Mouse (Mus musculus): ENCODE data around the gene Zbtb4. TPM values are rescaled to one million over a fixed set of nuclear protein-coding genes. Genes with fewer than 3 reads are reported as not detected.

The Zbtb4 gene
- polyA plus RNA-seq, 1 experiment: not detected

DNA sequence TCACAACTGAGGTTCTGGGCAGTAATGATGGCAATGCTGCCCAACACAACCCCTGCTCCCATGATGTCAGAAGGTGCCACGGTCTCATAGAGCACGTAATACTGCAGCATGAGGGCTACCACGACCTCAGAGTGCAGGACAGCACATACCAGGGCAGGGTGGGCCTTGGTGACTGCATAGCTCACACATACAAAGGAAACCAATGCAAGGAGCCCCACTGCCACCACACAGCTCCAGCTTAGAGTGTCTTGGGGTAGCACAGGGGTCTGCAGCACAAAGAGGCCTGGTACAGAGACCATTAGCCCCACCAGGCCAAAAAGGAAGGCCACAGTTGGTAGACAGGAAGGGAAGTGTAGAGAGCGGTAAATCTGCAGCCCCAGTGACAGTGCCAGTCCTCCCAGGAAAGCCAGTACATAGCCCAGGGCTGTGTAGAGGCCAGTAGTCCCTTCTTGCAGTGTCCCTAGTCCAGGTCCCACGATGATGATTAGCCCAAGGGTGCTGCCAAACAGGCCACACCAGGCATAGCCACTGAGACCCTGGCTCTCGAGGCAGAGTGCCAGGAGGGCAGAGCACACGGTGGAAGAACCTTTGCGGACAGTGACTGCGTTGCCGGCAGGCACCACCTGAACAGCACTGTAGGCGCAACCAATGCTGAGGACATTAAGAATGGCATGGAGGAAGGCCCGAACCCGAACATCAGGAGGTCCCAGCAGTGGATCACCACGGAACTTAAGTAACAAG is 5.4 kb upstream of the Zbtb4 start:
- TF ChIP-seq CTCF (IDR thresholded peaks at IDR 0.05; ENCODE audit: insufficient read depth, low read depth, low read length) (no peak), POLR2A (IDR thresholded peaks at IDR 0.05; ENCODE audit: insufficient read depth, low read depth, low read length) (no peak)
- peak overlapping the region; percentile 96 for H3K27ac ChIP-seq (ENCODE audit: insufficient read depth, low read depth, low read length)
- 82% methylated on average over 14 of the region's 14 CpGs for WGBS
- peaks cover 17% of the 10 kb centered on the region for H3K4me1 ChIP-seq (ENCODE audit: control insufficient read depth, insufficient read depth, low read length)
- H3K4me3 ChIP-seq (ENCODE audit: insufficient read depth, low read depth, low read length): no peak overlapping the region

- Histone ChIP-seq H3K4me1 (ENCODE audit: control insufficient read depth, insufficient read depth, low read length) (peaks cover 17% of the 10 kb centered on the region), H3K27ac (ENCODE audit: insufficient read depth, low read depth, low read length) (no peak overlapping the region), H3K4me3 (ENCODE audit: insufficient read depth, low read depth, low read length) (no peak overlapping the region)
- 95% methylated on average over 7 of the region's 7 CpGs for WGBS
- TF ChIP-seq CTCF (IDR thresholded peaks at IDR 0.05; ENCODE audit: insufficient read depth, low read depth, low read length): no peak
- no peak for TF ChIP-seq POLR2A (IDR thresholded peaks at IDR 0.05; ENCODE audit: insufficient read depth, low read depth, low read length)
Measured at GRCm38 (mm10) chr11:69760901-69761200, 4.9 kb upstream of the Zbtb4 start.

DNA sequence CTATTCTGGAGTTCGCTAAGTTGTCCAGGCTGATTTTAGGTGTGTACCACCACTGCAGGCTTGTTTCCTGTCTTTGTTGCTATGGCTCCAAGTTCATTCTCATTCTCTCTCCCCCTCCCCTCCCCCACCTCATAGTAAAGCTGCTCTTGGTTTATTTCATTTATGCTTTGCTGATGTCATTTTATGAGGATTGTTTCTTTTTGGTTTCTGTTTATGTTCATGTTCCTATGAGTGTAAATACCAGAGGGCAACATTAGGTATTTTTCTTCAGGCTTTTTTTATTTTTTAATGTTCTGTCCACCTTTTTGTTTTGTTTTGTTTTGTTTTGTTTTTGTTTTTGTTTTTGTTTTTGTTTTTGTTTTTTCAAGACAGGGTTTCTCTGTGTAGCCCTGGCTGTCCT is 3.8 kb upstream of the Zbtb4 start, which contains the start of gene Slc35g3:
Slc35g3 (minus strand) TSS at position 101 of the 400 bp plus-strand sequence.
- TF ChIP-seq POLR2A (IDR thresholded peaks at IDR 0.05; ENCODE audit: insufficient read depth, low read depth, low read length) (no peak), CTCF (IDR thresholded peaks at IDR 0.05; ENCODE audit: insufficient read depth, low read depth, low read length) (no peak)
- Histone ChIP-seq H3K4me1 (ENCODE audit: control insufficient read depth, insufficient read depth, low read length) (peaks cover 18% of the 10 kb centered on the region), H3K4me3 (ENCODE audit: insufficient read depth, low read depth, low read length) (no peak within 1 kb of the TSS), H3K27ac (ENCODE audit: insufficient read depth, low read depth, low read length) (no peak within 1 kb of the TSS)
- WGBS: 81% methylated on average over 1 of the region's 1 CpGs

DNA sequence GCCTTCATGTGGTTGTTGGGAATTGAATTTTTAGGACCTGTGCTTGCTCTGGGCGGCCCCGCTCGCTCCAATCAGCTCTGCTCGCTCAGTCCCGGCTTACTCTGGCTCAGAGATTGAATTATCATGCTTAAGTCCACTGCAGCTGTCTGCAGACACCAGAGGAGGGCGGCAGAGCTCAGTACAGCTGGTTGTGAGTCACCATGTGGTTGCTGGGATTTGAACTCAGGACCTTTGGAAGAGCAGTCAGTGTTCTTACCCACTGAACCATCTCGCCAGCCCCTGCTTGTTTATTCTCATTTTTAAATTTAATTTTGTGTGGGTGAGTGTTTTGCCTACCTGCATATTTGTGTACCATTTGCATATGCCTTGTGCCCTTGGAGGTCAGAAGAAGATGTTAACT is 2.2 kb upstream of the Zbtb4 start:
- WGBS: 76% methylated on average over 7 of the region's 7 CpGs

DNA sequence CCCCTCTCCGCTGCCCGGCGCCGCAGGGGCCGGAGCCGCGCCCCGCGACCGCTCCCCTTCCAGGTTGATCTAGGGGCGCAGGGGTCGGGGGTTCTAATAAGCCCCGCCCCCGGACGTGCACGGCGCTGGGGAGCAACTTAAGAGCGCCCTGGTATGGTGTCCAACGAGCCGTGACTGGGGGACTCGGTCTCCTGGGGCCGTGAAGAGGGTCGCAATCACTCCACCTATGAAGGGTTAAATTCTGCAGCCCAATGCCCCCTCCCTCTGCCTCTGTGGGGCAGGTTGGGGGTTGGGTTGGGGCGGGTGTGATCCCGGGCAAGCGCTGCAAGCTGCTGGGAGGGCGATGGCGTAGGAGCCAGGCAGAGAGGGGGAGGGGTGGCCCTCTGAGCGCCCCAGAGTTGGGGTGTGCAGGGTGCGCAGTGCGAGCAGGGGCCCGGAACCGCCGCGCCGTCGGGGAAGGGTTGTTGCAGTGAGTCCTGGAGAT is 456 bp downstream of the Zbtb4 start:
- Histone ChIP-seq H3K4me1 (ENCODE audit: control insufficient read depth, insufficient read depth, low read length) (peaks cover 23% of the 10 kb centered on the region), H3K27ac (ENCODE audit: insufficient read depth, low read depth, low read length) (peak overlapping the region; percentile 96), H3K4me3 (ENCODE audit: insufficient read depth, low read depth, low read length) (peak overlapping the region; percentile 99)
- TF ChIP-seq CTCF (IDR thresholded peaks at IDR 0.05; ENCODE audit: insufficient read depth, low read depth, low read length) (no peak), POLR2A (IDR thresholded peaks at IDR 0.05; ENCODE audit: insufficient read depth, low read depth, low read length) (0 out of 2 replicates have a peak, but pooled peaks have one; percentile 24)
- under 1% methylated on average over 36 of the region's 37 CpGs for WGBS

More for the DNA sequence above, 2.2 kb upstream of the Zbtb4 start:
- H3K4me1 ChIP-seq (ENCODE audit: control insufficient read depth, insufficient read depth, low read length): peaks cover 32% of the 10 kb centered on the region
- H3K27ac ChIP-seq (ENCODE audit: insufficient read depth, low read depth, low read length): no peak overlapping the region
- no peak for TF ChIP-seq POLR2A (IDR thresholded peaks at IDR 0.05; ENCODE audit: insufficient read depth, low read depth, low read length)
- TF ChIP-seq CTCF (IDR thresholded peaks at IDR 0.05; ENCODE audit: insufficient read depth, low read depth, low read length): no peak
- no peak overlapping the region for H3K4me3 ChIP-seq (ENCODE audit: insufficient read depth, low read depth, low read length)

DNA sequence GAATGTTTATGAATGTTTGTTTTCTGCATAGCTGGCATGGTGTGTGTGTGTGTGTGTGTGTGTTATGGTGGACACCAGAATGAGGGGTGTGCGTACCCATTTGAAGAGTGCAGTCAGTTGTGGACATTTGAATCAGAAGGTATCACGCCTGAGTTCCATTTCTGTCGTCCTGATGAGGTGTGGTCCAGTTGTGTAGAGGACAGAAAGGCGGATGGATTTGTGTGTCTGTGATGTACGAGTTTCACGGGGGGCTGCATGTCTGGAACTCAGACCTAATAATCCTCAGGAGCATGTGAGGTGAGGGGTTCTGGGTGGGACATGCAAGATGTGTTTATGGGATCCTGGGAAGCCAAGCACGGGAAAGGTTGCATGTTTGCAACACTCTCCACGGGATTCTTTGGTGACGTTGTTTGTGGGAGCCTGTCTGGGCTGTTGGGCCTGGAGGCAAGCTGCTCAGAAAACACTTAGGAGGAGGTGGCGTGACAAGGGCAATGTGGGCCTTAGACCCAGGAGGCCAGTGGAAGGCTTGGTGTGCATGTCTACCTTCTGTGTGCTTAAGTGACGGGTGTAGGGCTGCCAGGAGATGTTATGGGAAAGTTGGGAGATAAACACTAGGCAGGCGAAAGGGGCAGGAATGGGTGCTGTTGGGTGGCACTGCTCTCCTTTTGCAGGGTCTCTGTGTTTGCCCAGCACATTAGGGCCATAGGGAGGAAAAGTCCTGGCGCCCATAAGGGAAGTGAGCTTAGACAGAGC is 1.3 kb downstream of the Zbtb4 start:
- Histone ChIP-seq H3K4me3 (ENCODE audit: insufficient read depth, low read depth, low read length) (peak overlapping the region; percentile 99), H3K27ac (ENCODE audit: insufficient read depth, low read depth, low read length) (peak overlapping the region; percentile 63), H3K4me1 (ENCODE audit: control insufficient read depth, insufficient read depth, low read length) (peaks cover 23% of the 10 kb centered on the region)
- WGBS: 47% methylated on average over 13 of the region's 13 CpGs
- no peak for TF ChIP-seq CTCF (IDR thresholded peaks at IDR 0.05; ENCODE audit: insufficient read depth, low read depth, low read length)
- TF ChIP-seq POLR2A (IDR thresholded peaks at IDR 0.05; ENCODE audit: insufficient read depth, low read depth, low read length): no peak

DNA sequence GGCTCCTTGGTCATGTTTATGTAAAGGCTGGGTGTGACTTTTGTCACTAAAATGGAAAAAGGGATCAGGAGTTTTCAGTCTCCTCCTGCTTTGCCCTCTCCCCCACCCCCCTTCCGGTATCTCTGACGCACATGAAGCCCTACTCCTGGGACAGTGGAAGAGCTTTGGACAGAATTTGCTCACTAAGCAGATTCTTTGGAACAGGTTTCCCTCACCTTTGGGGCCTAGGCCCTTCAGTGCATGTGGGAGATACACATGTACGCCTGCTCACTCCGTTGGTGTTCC is 1.9 kb downstream of the Zbtb4 start:
- H3K4me3 ChIP-seq (ENCODE audit: insufficient read depth, low read depth, low read length): peak overlapping the region; percentile 99; the same call in 1 of the 2 replicates
- no peak overlapping the region for H3K27ac ChIP-seq (ENCODE audit: insufficient read depth, low read depth, low read length)
- TF ChIP-seq CTCF (IDR thresholded peaks at IDR 0.05; ENCODE audit: insufficient read depth, low read depth, low read length): no peak
- no peak for TF ChIP-seq POLR2A (IDR thresholded peaks at IDR 0.05; ENCODE audit: insufficient read depth, low read depth, low read length)
- H3K4me1 ChIP-seq (ENCODE audit: control insufficient read depth, insufficient read depth, low read length): peaks cover 23% of the 10 kb centered on the region
- WGBS: 52% methylated on average over 4 of the region's 4 CpGs

DNA sequence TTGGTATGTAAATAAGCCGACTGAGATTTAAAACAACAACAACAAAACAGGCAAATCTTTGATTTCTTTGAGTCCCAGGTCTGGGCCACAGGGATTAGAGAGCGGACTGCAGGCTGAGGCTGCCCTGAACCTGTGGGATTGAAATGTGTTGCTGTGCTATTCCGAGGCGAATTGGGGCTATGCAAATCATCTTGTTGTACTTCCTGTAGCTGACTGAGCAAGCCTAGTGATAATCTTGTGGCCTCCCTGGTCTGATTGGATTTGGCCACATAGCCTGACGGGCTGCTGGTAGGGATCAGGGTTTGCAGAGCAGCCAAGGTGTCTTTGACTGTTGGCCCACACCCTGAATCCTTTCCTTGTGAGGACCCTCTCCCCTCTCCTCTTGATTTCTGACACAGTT is 9.2 kb downstream of the Zbtb4 start:
- H3K27ac ChIP-seq (ENCODE audit: insufficient read depth, low read depth, low read length): no peak overlapping the region
- no peak for TF ChIP-seq CTCF (IDR thresholded peaks at IDR 0.05; ENCODE audit: insufficient read depth, low read depth, low read length)
- WGBS: 62% methylated on average over 5 of the region's 5 CpGs
- H3K4me3 ChIP-seq (ENCODE audit: insufficient read depth, low read depth, low read length): no peak overlapping the region
- H3K4me1 ChIP-seq (ENCODE audit: control insufficient read depth, insufficient read depth, low read length): peaks cover 15% of the 10 kb centered on the region

DNA sequence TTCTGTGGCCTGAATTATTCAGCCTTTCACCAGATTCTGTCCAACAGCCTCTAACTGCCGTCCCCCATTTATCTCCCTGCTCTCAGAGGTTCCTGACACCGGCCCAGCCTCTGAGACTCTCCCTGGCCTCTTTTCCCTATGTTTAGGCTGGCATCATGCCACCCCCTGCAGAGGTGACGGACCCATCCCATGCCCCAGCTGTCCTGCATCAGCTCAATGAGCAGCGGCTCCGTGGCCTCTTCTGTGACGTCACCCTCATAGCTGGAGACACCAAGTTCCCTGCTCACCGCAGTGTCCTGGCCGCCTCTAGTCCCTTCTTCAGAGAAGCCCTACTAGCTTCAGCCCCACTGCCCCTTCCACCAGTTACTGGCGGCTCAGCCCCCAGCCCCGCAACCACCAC is 10.0 kb downstream of the Zbtb4 start:
- WGBS: 63% methylated on average over 10 of the region's 10 CpGs
- Histone ChIP-seq H3K27ac (ENCODE audit: insufficient read depth, low read depth, low read length) (no peak overlapping the region), H3K4me1 (ENCODE audit: control insufficient read depth, insufficient read depth, low read length) (peaks cover 15% of the 10 kb centered on the region), H3K4me3 (ENCODE audit: insufficient read depth, low read depth, low read length) (no peak overlapping the region)
- TF ChIP-seq CTCF (IDR thresholded peaks at IDR 0.05; ENCODE audit: insufficient read depth, low read depth, low read length): no peak
- TF ChIP-seq POLR2A (IDR thresholded peaks at IDR 0.05; ENCODE audit: insufficient read depth, low read depth, low read length): no peak
